ENCODE assay signal across 21 mouse cellular contexts in genomic region chr19:10496976-10497375, GRCm38 (mm10). TPM values are rescaled to one million over a fixed set of nuclear protein-coding genes. Genes with fewer than 3 reads are reported as not detected.
A peak's percentile ranks its signal among the peaks of the same experiment; 100 is the strongest.
DNase-seq lines count a peak whose midpoint lies in the region; ATAC-seq lines count a peak whose summit lies in the region.
"Had no signal": no experiment of that assay in that cellular context is flagged by ENCODE, and none has a peak within 500 bp of the region (broad histone marks: within the 10 kb centered on the region; RNA-seq: fewer than 3 reads in every experiment).

No protein-coding gene starts in this region.

- H3K9me3 ChIP-seq in neural tube, embryonic 11.5 days (ENCODE audit: control insufficient read depth, low read length) = no peaks in the 10 kb centered on the region
- H3K9me3 ChIP-seq in hindbrain, embryonic 14.5 days (ENCODE audit: control insufficient read depth, low read length) = no peaks in the 10 kb centered on the region
- H3K9me3 ChIP-seq in midbrain, embryonic 15.5 days = no peaks in the 10 kb centered on the region
- H3K9me3 ChIP-seq: embryonic facial prominence, embryonic 12.5 days; heart, embryonic 12.5 days; limb, embryonic 10.5 days had no signal

- peak overlapping the region; percentile 34; the same call in 1 of the 2 replicates for H3K27ac ChIP-seq in neural tube, embryonic 11.5 days (ENCODE audit: low read depth, low read length)
- 0 out of 2 replicates have a peak overlapping the region, but pooled peaks have one; percentile 2 for H3K27ac ChIP-seq in hindbrain, embryonic 14.5 days
- peak overlapping the region; percentile 39 for H3K27ac ChIP-seq in midbrain, embryonic 15.5 days
- H3K27ac ChIP-seq: embryonic facial prominence, embryonic 12.5 days; limb, embryonic 10.5 days had no signal

- DNase-seq in neural tube, embryonic 11.5 days (ENCODE audit: low spot score) = no peak
- no peak for DNase-seq in neural tube, embryonic 10.5 days (ENCODE audit: extremely low spot score, low spot score)
- no peak for DNase-seq in hindbrain, embryonic 14.5 days (ENCODE audit: low spot score)
- peak; percentile 40 for DNase-seq in retina, postnatal 7 days (ENCODE audit: low read depth, low spot score)
- DNase-seq in ovary, postnatal 14 days (ENCODE audit: low spot score) = no peak
- no peak for DNase-seq in lung, postnatal 36 days
- DNase-seq: adrenal gland, adult 8-10 months; cerebellum, adult 11 months; cerebellum, postnatal 10 days; heart, postnatal 14 days; kidney, adult 9 months; kidney, postnatal 36 days; layer of hippocampus, adult 9-11 months; liver, postnatal 0 days; spleen, adult 18-20 months; thymus, postnatal 25 days had no signal

- H3K9ac ChIP-seq in neural tube, embryonic 11.5 days (ENCODE audit: low read length) = no peak overlapping the region
- H3K9ac ChIP-seq in hindbrain, embryonic 14.5 days = no peak overlapping the region; the same call in 1 of the 2 replicates
- no peak overlapping the region for H3K9ac ChIP-seq in midbrain, embryonic 15.5 days
- H3K9ac ChIP-seq: embryonic facial prominence, embryonic 12.5 days; heart, embryonic 12.5 days; liver, postnatal 0 days had no signal

- H3K36me3 ChIP-seq in neural tube, embryonic 11.5 days (ENCODE audit: control insufficient read depth, insufficient read depth, low read length) = 0 out of 2 replicates have a peak, but pooled peaks cover 2% of the 10 kb centered on the region
- peaks cover 25% of the 10 kb centered on the region for H3K36me3 ChIP-seq in hindbrain, embryonic 14.5 days (replicated peaks; ENCODE audit: control insufficient read depth, insufficient read depth)
- no peaks in the 10 kb centered on the region; the same call in 1 of the 2 replicates for H3K36me3 ChIP-seq in midbrain, embryonic 15.5 days (replicated peaks)

- H3K4me2 ChIP-seq in neural tube, embryonic 11.5 days (ENCODE audit: low read depth) = no peak overlapping the region
- H3K4me2 ChIP-seq in hindbrain, embryonic 14.5 days (replicated peaks) = no peak overlapping the region
- H3K4me2 ChIP-seq in midbrain, embryonic 15.5 days = no peak overlapping the region
- H3K4me2 ChIP-seq: embryonic facial prominence, embryonic 12.5 days; heart, embryonic 12.5 days had no signal

- no peak for ATAC-seq in neural tube, embryonic 11.5 days (ENCODE audit: insufficient read depth, low FRiP score, low TSS enrichment)
- ATAC-seq in hindbrain, embryonic 14.5 days (ENCODE audit: low FRiP score) = no peak
- peak; percentile 59; the same call in 1 of the 2 replicates for ATAC-seq in midbrain, embryonic 15.5 days (replicated peaks)
- ATAC-seq: liver, postnatal 0 days had no signal

- H3K4me1 ChIP-seq in neural tube, embryonic 11.5 days (ENCODE audit: control insufficient read depth, insufficient read depth, low read length) = peaks cover 7% of the 10 kb centered on the region; the same call in 1 of the 2 replicates
- 0 out of 2 replicates have a peak, but pooled peaks cover 2% of the 10 kb centered on the region for H3K4me1 ChIP-seq in hindbrain, embryonic 14.5 days (replicated peaks; ENCODE audit: control insufficient read depth, insufficient read depth, low read length)
- H3K4me1 ChIP-seq in midbrain, embryonic 15.5 days = no peaks in the 10 kb centered on the region
- H3K4me1 ChIP-seq: embryonic facial prominence, embryonic 12.5 days had no signal

- H3K4me3 ChIP-seq in neural tube, embryonic 11.5 days (ENCODE audit: low read depth, low read length) = no peak overlapping the region
- no peak overlapping the region for H3K4me3 ChIP-seq in hindbrain, embryonic 14.5 days (replicated peaks; ENCODE audit: low read length)
- H3K4me3 ChIP-seq in midbrain, embryonic 15.5 days = no peak overlapping the region
- H3K4me3 ChIP-seq: embryonic facial prominence, embryonic 12.5 days; heart, embryonic 12.5 days; limb, embryonic 10.5 days had no signal

- H3K27me3 ChIP-seq in neural tube, embryonic 11.5 days (ENCODE audit: control insufficient read depth, insufficient read depth, low read length) = no peaks in the 10 kb centered on the region
- H3K27me3 ChIP-seq in hindbrain, embryonic 14.5 days (ENCODE audit: control insufficient read depth, insufficient read depth, low read length) = no peaks in the 10 kb centered on the region
- no peaks in the 10 kb centered on the region for H3K27me3 ChIP-seq in midbrain, embryonic 15.5 days (replicated peaks)
- H3K27me3 ChIP-seq: embryonic facial prominence, embryonic 12.5 days had no signal

- WGBS in neural tube, embryonic 11.5 days = 82% methylated on average over 2 of the region's 2 CpGs
- 70% methylated on average over 2 of the region's 2 CpGs for WGBS in hindbrain, embryonic 14.5 days
- WGBS in midbrain, embryonic 15.5 days = 36% methylated on average over 2 of the region's 2 CpGs

RNA-seq across cellular contexts. Expression of gene Ppp1r32, which starts 14.2 kb away (rescaled TPM):
- polyA plus RNA-seq in neural tube, embryonic 11.5 days (2014; fragmentation: Nextera tagmentation; extraction: Ambion mirVana) = 0.17 TPM in 1 of 2 replicates, not detected in the other
- polyA plus RNA-seq in hindbrain, embryonic 14.5 days (2014; fragmentation: Nextera tagmentation; extraction: Ambion mirVana) = 1.9 and 2.8 TPM in 2 replicates
- 2.4 and 3.7 TPM in 2 replicates for polyA plus RNA-seq in midbrain, embryonic 15.5 days (2015; fragmentation: Nextera tagmentation; extraction: Ambion mirVana)
- polyA plus RNA-seq: heart, embryonic 12.5 days; limb, embryonic 10.5 days had no signal

RNA-seq across cellular contexts. Expression of gene Cpsf7, which starts 28.1 kb away (rescaled TPM):
- 64.5 and 68.0 TPM in 2 replicates for polyA plus RNA-seq in neural tube, embryonic 11.5 days (2014; fragmentation: Nextera tagmentation; extraction: Ambion mirVana)
- 57.5 and 63.4 TPM in 2 replicates for polyA plus RNA-seq in hindbrain, embryonic 14.5 days (2014; fragmentation: Nextera tagmentation; extraction: Ambion mirVana)
- 53.4 and 58.9 TPM in 2 replicates for polyA plus RNA-seq in midbrain, embryonic 15.5 days (2015; fragmentation: Nextera tagmentation; extraction: Ambion mirVana)

RNA-seq across cellular contexts. Expression of gene Sdhaf2, which starts 29.0 kb away (rescaled TPM):
- 66.7 and 68.1 TPM in 2 replicates for polyA plus RNA-seq in neural tube, embryonic 11.5 days (2014; fragmentation: Nextera tagmentation; extraction: Ambion mirVana)
- polyA plus RNA-seq in hindbrain, embryonic 14.5 days (2014; fragmentation: Nextera tagmentation; extraction: Ambion mirVana) = 67.6 and 68.4 TPM in 2 replicates
- polyA plus RNA-seq in midbrain, embryonic 15.5 days (2015; fragmentation: Nextera tagmentation; extraction: Ambion mirVana) = 61.0 and 64.5 TPM in 2 replicates

RNA-seq across cellular contexts. Expression of gene Lrrc10b, which starts 39.7 kb away (rescaled TPM):
- polyA plus RNA-seq in neural tube, embryonic 11.5 days (2014; fragmentation: Nextera tagmentation; extraction: Ambion mirVana) = 0.55 and 0.56 TPM in 2 replicates
- 1.5 and 1.6 TPM in 2 replicates for polyA plus RNA-seq in hindbrain, embryonic 14.5 days (2014; fragmentation: Nextera tagmentation; extraction: Ambion mirVana)
- polyA plus RNA-seq in midbrain, embryonic 15.5 days (2015; fragmentation: Nextera tagmentation; extraction: Ambion mirVana) = 1.7 and 2.4 TPM in 2 replicates
- polyA plus RNA-seq: liver, adult 2 months; liver, postnatal 0 days had no signal

RNA-seq across cellular contexts. Expression of gene Tmem216, which starts 59.1 kb away (rescaled TPM):
- 57.7 and 59.4 TPM in 2 replicates for polyA plus RNA-seq in neural tube, embryonic 11.5 days (2014; fragmentation: Nextera tagmentation; extraction: Ambion mirVana)
- 53.3 and 59.6 TPM in 2 replicates for polyA plus RNA-seq in hindbrain, embryonic 14.5 days (2014; fragmentation: Nextera tagmentation; extraction: Ambion mirVana)
- 50.1 and 51.1 TPM in 2 replicates for polyA plus RNA-seq in midbrain, embryonic 15.5 days (2015; fragmentation: Nextera tagmentation; extraction: Ambion mirVana)
